Mouse (Mus musculus): ENCODE results near the gene Znfx1. TPM values are rescaled to one million over a fixed set of nuclear protein-coding genes. Genes with fewer than 3 reads are reported as not detected.

Znfx1 gene
- total RNA-seq, 2 experiments from 2014 or later, result 28.2 to 29.1 TPM

DNA sequence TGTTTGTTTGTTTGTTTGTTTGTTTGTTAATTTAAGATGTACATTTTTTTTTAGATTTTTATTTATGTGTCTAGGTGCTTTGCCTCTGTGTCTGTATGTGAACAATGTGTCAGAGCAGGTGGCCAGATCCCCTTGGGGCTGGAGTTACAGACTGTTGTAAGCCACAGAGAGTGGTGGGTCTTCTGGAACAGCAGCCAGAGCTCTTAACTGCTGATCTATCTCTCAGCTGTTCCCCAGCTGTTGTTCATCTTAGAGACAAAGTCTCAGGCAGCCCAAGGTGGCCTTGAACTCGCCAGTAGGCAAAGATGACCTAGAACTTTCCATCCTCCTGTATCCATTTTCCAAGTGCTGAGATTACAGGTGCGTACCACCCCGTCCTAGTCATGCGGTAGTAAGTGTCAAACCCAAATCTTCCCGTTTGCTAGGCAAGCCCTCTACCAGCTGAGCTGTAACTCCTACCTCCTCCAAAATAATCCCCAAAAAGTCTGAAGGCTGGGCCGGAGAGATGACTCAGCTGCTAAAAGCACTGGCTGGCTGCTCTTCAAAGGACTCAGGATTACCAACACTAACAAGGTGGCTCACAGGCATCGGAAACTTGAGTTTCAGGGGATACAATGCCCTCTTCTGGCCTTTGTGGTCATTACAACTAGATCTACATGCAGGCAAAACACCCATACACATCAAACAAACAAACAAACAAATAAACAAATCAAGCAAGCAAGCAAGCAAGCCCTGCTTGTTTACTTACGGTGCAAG is 58.5 kb downstream of the Znfx1 start:
- ATAC-seq (replicated peaks; ENCODE audit: poor library complexity, severe bottlenecking), result peak; percentile 56

DNA sequence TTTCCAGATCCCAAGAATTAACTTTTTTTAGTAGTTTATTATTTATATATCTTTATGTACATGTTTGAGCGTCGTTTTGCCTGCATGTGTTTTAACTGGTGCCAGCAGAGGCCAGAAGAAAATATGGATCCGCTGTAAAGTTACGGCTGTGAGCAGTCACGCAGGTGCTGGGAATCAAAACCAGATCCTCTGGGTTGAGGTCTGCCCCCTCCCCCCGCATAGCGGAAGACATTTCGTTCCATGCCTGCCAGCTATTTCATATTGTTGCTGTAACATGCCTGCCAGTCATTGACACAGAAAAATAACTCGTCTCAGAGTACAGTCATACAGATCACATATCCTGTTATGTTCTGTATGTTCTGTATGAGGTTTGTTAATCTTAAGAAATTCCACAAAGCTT is 61.3 kb downstream of the Znfx1 start:
- ATAC-seq (replicated peaks; ENCODE audit: poor library complexity, severe bottlenecking), result no peak

DNA sequence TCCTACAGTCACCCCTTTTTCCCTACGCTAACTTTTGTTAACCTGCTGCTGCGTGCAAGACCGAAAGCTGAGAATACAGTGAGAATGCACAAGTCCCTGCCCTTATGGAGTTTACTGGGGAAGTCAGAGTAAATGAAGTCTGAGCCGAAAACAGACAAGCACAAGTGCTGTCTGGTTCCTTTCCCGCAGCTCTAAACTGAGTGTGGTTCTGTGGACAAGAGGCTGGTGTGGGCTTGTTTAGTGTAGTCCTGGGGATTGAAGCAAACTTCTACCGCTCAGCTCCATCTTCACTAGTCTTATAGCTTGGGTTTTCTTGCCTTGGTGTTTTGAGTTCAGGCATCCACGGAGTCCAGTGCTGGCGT is 66.3 kb downstream of the Znfx1 start:
- no peak; the same call in 1 of the 2 replicates for ATAC-seq (replicated peaks; ENCODE audit: poor library complexity, severe bottlenecking)

DNA sequence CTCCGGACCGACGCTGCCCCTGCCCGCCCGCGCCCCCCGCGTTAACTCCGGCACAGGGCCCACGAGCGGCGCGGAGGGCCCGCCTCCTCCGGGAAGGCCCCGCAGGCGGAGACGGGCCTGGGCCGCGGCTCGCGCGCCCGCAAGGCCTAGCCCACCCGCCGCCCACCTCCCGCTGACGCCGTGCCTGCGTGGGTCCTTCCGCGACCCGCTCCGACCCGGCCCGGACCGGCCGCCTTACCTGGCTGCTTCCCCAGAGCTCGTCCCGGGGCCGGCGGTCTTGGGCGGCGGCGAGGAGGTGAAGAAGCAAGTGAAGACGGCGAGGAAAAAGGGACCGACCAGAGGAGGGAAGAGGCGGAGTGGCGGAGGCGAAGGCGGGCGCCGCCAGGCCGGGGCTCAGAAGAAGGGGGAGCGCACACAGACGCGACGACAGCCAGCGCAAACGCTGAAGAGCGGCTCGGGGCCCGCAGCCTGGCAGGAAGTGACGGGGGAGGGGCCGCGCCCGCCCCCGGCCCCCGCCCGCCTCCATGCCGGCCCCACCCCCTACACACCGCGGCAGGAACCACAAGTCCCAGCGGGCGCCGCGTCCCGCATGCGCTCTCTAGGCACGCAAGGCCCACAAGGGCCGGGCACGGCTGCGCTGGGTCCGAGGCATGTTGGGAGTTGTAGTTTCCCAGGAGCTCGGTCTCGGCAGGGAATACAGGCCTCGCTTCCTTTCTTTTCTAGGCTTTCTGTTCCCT is 66.9 kb downstream of the Znfx1 start, which contains the start of gene Stau1:
Stau1 (minus strand) TSS at position 504 of the 737 bp plus-strand sequence.
- peak; percentile 85 for ATAC-seq (replicated peaks; ENCODE audit: poor library complexity, severe bottlenecking)

DNA sequence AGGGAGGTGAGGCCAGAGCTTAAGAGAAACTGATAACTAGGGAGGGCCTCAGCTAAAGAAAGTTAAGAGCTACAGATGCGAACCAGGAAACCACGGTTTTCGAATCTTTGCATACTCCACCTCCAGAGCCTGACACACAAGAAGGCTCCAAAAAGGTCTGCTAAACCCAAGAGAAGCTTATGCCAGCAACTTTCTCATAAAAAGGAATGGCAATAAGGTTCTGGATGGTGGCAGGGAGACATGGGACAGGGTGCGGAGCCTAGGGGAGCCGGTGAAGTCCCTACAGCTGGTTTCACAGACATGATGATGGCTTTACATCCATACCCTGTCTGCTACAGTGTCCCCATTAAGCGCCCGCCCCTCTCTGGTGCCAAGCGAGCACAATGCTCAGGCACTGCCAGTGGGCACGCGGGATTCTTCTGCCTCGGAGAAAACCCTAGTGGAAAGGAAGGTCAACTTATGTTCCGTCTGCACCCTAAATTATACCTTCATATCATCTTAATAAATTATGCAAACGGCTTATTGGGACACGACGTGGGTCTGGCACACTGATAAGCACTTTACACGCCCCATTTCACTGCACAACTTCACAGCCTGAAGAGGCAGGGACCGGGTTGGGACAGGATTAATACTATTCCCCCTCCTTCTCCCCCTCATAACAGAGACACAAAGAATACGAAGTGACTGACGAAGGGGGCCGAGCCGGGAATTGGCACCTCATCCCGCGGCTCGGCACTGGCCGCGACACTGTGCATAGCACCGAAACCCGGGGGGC is 67.6 kb downstream of the Znfx1 start:
- peak; percentile 8 for ATAC-seq (replicated peaks; ENCODE audit: poor library complexity, severe bottlenecking)

DNA sequence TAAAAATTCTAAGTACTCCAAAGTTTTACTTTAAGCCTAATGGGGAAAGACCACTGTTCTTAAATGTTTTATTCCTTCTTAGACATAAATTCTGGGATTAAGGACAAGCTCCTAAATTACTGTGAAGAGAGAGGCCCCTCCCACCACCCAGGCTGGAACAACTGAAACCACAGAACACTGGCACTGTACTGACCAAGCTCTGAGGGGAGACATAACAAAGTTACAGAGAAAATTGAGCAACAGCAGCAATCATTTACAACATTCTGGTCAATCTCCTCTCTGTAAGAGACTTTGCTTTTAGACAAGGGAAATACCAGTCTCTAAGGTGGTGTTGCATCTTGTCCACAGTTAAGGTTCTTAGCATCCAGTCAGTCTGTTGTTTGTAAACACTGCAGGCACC is 70.9 kb downstream of the Znfx1 start:
- ATAC-seq (replicated peaks; ENCODE audit: poor library complexity, severe bottlenecking), result peak; percentile 55

DNA sequence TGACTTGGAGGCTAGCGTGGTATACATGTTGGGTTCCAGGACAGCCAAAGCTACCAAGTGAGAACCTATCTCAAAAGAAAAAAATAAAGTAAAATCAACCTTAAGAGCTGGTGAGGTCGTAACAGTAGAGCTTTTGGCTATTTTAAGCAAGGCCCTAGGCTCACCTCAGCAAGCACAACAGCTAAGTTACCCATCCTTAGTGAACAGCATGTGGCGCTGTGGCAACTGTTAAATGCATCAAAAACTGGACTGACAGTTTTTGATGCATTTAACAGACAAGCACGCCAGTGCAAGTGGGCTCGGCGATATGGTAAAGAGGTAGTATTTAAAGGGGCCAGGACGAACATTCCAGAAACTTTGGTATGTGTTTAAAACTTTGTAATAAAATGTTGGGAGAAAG is 72.0 kb downstream of the Znfx1 start:
- ATAC-seq (replicated peaks; ENCODE audit: poor library complexity, severe bottlenecking), result no peak

Other genes starting within 250 kb of the Znfx1 start
- gene Cse1l, start 157.0 kb downstream of the Znfx1 start, total RNA-seq (2014; fragmentation: Nextera tagmentation), result 107 and 128 TPM in 2 replicates
- 156 and 159 TPM in 2 replicates for gene Cse1l, start 157.0 kb downstream of the Znfx1 start, total RNA-seq (2017)
- gene Stau1, start 66.7 kb downstream of the Znfx1 start, total RNA-seq (2014; fragmentation: Nextera tagmentation), result 46.7 and 50.7 TPM in 2 replicates
- gene Stau1, start 66.7 kb downstream of the Znfx1 start, total RNA-seq (2017), result 25.4 and 34.3 TPM in 2 replicates
- gene Ddx27, start 47.8 kb downstream of the Znfx1 start, total RNA-seq (2014; fragmentation: Nextera tagmentation), result 61.9 and 68.6 TPM in 2 replicates
- gene Ddx27, start 47.8 kb downstream of the Znfx1 start, total RNA-seq (2017), result 97.9 and 106 TPM in 2 replicates
- 1.3 TPM in 1 of 2 replicates, not detected in the other for gene Kcnb1, start 127.1 kb upstream of the Znfx1 start, total RNA-seq (2014; fragmentation: Nextera tagmentation)
- 0.39 and 1.7 TPM in 2 replicates for gene Kcnb1, start 127.1 kb upstream of the Znfx1 start, total RNA-seq (2017)
- not detected in 2 replicates for gene Ptgis, start 177.6 kb upstream of the Znfx1 start, total RNA-seq (2014; fragmentation: Nextera tagmentation)
- gene Ptgis, start 177.6 kb upstream of the Znfx1 start, total RNA-seq (2017), result not detected in 2 replicates